Mouse (Mus musculus) B cell, adult (primary cell): Measurements from ENCODE around the gene Tnfaip8l1. TPM values are rescaled to one million over a fixed set of nuclear protein-coding genes. Genes with fewer than 3 reads are reported as not detected.

ENCODE experiments used
- total RNA-seq: library from RNA; stranded (reverse); gene quantifications from 4 replicates; pipeline ENCODE4 v1.2.4, GENCODE M21; 2023; ENCODE audit not compliant: inconsistent age

Gene Tnfaip8l1
- 0.19 to 0.51 TPM (median 0.41 TPM) in 4 replicates for total RNA-seq

DNA sequence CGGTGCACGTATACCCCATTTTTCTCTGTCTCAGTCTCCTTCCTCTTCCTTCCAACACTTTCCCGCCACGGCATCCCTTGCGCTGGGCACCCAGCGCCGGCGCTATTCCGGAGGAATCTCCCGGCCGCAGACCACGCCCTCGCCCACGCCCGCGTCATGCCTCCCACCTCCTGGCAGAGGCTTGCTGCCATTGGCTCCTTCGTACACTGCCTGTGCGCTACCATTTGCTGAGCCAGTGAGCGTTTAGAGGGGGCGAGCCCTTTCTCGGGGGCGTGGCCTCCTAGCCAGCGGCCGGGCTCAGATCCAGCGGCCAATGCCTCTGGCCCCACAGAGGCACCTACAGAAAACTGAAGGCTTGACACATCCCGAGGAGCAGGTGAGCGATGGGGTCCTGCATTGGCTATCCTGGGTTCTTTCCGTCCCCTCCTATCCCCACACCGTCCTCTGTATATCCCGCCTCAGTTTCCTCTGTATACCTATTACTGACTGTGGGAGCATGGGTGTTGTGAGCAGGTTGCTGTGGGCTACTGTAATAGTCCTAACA is at the start of gene Tnfaip8l1:
TSS of gene Tnfaip8l1 (plus strand) at position 247 of the 544 bp plus-strand sequence.

DNA sequence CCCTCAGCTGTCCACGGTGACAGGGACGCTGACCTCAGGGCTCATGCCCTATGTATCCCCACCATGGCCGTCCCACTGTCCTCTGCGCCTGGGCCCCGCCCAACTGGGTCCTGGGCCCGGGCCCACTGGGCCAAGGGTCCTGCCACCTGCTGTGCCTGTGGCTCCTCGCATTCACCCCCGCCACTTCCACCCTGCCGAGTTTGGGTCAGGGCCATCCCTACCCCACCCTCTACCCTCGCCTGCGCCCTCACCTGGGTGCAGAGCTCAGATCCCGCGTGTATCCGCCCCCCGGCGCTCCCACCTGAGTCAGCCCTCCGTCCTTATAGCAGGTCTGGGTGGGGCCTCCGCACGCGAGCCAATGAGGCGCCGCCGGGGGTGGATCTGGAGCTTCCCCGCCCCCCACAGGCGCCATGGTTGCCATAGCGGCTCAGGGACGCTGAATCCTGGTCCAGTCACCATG is 45.0 kb upstream of the Tnfaip8l1 start, which contains the start of gene Plin5:
TSS of gene Plin5 (minus strand) at position 346 of the 460 bp plus-strand sequence.

DNA sequence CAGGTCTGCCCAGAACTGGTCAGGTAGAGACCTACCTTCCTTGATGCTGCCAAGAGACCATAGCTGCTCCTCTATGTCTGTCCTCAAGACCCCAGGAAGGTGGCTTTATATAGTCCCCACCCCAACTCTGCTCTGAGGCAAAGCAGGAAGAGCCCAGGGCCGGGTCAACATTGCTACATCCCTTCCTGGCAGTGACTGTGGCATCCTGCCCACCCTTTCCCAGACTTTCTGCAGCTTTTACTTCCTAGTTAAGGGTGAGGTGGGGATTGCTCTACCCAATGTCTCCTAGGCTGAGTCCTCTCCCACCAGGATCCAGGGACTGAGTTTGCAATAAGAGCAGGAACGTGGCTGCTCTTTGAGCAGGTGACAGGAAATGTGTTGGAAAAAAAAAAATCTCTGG is 40.5 kb upstream of the Tnfaip8l1 start, which contains the start of gene Lrg1:
TSS of gene Lrg1 (minus strand) at position 176 of the 400 bp plus-strand sequence.

DNA sequence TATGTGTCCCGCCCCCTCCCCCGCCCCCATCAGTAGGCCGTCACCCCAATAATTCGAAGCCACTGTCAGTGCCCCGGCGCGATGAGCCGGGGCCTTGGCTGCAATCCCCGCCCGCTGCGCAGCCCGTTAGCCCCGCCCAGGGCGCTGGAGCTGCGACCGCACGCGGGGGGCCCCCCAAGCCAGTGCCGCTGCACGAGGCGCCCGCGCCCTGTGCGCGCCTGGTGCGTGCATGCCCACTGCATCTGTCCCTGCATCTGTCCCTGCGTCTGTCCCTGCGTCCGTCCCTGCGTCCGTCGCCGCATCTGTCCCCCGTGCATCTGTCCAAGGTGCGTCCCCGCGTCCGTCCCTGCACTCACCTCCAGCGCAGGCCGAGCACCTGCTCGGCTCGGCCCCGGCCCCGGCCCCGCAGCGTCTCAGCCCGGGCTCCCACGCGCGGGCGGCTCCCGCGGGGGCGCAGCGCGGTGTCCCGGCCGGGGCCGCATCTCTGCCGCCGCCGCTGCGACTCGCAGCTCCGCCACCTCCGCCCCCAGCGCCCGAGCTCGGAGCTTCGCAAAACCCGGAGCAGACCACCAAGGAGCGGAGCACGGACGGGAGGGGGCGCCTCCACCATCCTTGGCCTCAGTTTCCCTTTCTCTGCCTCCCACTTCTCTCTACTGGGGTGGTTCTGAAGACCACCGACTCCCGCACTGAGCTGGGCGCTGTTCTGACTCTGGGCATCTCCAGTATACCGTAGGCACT is 22.2 kb upstream of the Tnfaip8l1 start, which contains the start of gene Sema6b:
TSS of gene Sema6b (minus strand) at position 486 of the 738 bp plus-strand sequence.

DNA sequence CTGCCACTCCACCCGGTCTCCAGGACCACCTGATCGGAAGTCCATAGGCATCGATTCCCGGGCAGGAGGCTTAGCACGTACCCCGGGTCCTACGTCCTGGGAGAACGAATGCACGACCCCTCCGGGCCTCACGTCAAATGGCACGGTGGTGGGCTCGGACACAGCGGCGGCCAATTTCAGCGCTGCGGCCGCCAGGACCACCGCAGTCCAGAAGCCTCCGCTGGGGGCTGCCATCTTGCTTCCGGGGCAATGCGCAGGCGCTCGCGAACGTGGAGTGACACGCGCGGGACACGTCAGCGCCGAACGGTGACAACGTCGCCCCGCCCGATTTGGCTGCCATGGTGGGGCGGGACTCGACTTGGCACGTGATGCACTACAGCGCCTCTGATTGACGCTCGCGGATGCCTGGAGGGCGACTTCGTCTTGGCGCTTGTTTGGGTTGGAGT is 21.4 kb downstream of the Tnfaip8l1 start, which contains the start of gene Mydgf:
TSS of gene Mydgf (minus strand) at position 263 of the 446 bp plus-strand sequence.

DNA sequence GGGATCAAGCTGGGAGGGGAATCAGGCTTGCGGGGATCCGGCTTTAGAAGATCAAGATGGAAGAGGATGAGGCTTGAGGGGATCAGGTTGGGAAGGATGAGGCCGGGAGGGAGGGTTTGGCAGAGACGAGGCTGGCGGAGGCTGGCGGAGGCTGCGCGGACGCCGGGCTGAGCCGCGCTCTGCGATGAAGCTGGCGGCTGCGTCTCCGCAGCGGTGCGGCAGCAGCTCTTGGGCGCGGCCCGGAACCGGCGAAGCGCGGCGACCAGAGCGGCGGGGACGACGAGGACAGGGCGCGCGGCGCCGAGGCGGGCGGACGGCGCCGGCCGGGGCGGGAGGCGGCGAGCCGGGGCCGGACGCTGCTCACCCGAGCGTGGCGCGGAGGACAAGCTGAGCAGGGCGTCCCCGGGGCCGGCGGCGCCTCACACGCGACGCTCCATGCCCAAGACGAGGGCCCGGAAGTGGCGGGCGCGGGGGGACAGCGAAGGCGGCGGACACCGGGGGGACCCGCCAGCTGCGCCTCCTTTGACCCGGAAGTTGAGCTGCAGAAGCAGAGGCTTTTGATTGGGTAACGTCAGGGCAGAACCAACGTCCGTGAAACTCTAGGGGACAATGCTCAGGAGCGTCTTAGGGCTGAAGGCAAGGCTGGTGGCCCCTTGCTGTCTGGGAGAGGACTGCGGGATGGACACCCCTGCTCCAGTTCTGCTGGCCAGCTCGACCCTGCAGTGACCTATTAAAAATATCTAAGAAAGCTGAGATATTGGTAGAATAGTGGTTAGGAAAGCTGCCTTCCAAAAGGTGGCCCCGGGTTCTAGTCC is 56.3 kb downstream of the Tnfaip8l1 start, which contains the start of gene Dpp9:
TSS of gene Dpp9 (minus strand) at position 529 of the 815 bp plus-strand sequence.

Other genes starting within 250 kb of the Tnfaip8l1 start
- gene Zfp119b, start 213.0 kb upstream of the Tnfaip8l1 start, total RNA-seq: 4.9 to 7.1 TPM (median 6.0 TPM) in 4 replicates
- gene Ebi3, start 209.8 kb upstream of the Tnfaip8l1 start, total RNA-seq: 12.9 to 16.7 TPM (median 15.2 TPM) in 4 replicates
- 39.6 to 52.9 TPM (median 46.2 TPM) in 4 replicates for gene Yju2, start 203.4 kb upstream of the Tnfaip8l1 start, total RNA-seq
- gene Shd, start 192.0 kb upstream of the Tnfaip8l1 start, total RNA-seq: 0.74 to 2.0 TPM (median 1.6 TPM) in 4 replicates
- gene Fsd1, start 176.0 kb upstream of the Tnfaip8l1 start, total RNA-seq: not detected in 4 replicates
- gene Stap2, start 156.9 kb upstream of the Tnfaip8l1 start, total RNA-seq: 0.42 to 0.81 TPM (median 0.61 TPM) in 3 of 4 replicates, not detected in the other
- 56.8 to 63.5 TPM (median 62.7 TPM) in 4 replicates for gene Mpnd, start 156.8 kb upstream of the Tnfaip8l1 start, total RNA-seq
- gene Sh3gl1, start 125.8 kb upstream of the Tnfaip8l1 start, total RNA-seq: 86.0 to 87.5 TPM (median 87.0 TPM) in 4 replicates
- 3.1 to 4.3 TPM (median 3.7 TPM) in 4 replicates for gene Chaf1a, start 122.0 kb upstream of the Tnfaip8l1 start, total RNA-seq
- gene Ubxn6, start 87.4 kb upstream of the Tnfaip8l1 start, total RNA-seq: 69.0 to 71.9 TPM (median 71.0 TPM) in 4 replicates
- 102 to 112 TPM (median 107 TPM) in 4 replicates for gene Hdgfl2, start 82.8 kb upstream of the Tnfaip8l1 start, total RNA-seq
- not detected in 4 replicates for gene Plin4, start 52.7 kb upstream of the Tnfaip8l1 start, total RNA-seq
- gene Plin5, start 44.9 kb upstream of the Tnfaip8l1 start, total RNA-seq: not detected in 4 replicates
- not detected in 4 replicates for gene Lrg1, start 40.5 kb upstream of the Tnfaip8l1 start, total RNA-seq
- 0.42 to 1.1 TPM (median 0.92 TPM) in 4 replicates for gene Sema6b, start 22.1 kb upstream of the Tnfaip8l1 start, total RNA-seq
- 50.0 to 56.0 TPM (median 53.0 TPM) in 4 replicates for gene Mydgf, start 21.4 kb downstream of the Tnfaip8l1 start, total RNA-seq
- gene Dpp9, start 56.4 kb downstream of the Tnfaip8l1 start, total RNA-seq: 52.3 to 59.2 TPM (median 53.1 TPM) in 4 replicates
- gene Fem1a, start 94.3 kb downstream of the Tnfaip8l1 start, total RNA-seq: 27.2 to 30.4 TPM (median 28.6 TPM) in 4 replicates
- gene Ticam1, start 114.3 kb downstream of the Tnfaip8l1 start, total RNA-seq: 22.7 to 27.2 TPM (median 25.2 TPM) in 4 replicates
- 11.6 to 16.2 TPM (median 15.4 TPM) in 4 replicates for gene Plin3, start 130.4 kb downstream of the Tnfaip8l1 start, total RNA-seq
- not detected in 4 replicates for gene Arrdc5, start 137.8 kb downstream of the Tnfaip8l1 start, total RNA-seq
- gene Uhrf1, start 140.8 kb downstream of the Tnfaip8l1 start, total RNA-seq: 13.7 to 22.6 TPM (median 17.5 TPM) in 4 replicates
- gene Kdm4b, start 163.6 kb downstream of the Tnfaip8l1 start, total RNA-seq: 66.1 to 73.1 TPM (median 68.8 TPM) in 4 replicates